Mouse (Mus musculus): ENCODE measurements around the gene Cysrt1.

Cysrt1 gene

GRCm38 (mm10) chr2:25210686-25211085 is 31.6 kb downstream of the Cysrt1 start:
- no peak for DNase-seq (ENCODE audit: low read depth)

DNA sequence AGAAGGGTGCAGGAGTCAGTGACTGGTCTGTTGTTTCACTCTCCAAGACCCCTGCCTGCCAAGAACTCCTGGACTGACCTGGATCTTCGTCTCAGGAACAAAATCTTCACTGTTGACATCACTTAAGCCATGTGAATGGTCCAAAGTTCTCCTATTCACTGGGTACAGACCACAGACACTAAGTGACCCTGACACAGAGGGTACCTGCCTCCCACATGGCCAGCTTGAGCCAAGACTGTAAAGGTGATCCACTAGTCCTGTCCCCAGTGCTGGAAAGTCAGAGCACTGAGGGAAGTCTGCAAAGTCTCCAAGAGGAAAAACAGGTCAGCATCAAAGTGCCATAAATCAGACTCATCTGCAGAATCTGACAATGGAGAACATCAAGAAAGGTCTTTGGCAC is 34.7 kb downstream of the Cysrt1 start:
- no peak for DNase-seq (ENCODE audit: low read depth)

- no peak for DNase-seq (ENCODE audit: low read depth)
Measured at GRCm38 (mm10) chr2:25203631-25204214, 38.5 kb downstream of the Cysrt1 start.

- DNase-seq (ENCODE audit: low read depth): no peak
Measured at GRCm38 (mm10) chr2:25200631-25201030, 41.6 kb downstream of the Cysrt1 start.

DNA sequence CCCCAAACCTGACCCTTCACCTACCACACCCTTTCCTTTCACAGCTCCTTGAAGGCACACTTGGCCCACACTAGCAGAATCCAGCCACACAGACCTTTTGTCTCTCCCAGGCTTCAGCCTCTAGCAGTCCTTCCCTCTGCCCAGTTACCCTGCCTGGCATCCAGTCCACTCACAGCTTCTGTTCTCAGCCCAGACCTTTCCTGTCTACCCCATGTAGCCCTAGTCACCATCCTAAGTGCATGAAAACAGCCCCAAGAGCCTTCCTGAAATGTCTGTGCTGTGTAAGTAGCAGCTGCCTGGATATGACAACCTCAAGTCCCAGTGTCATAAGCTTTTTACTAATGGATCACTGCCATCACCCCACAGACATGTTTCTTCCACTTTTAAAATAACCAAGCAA is 44.3 kb downstream of the Cysrt1 start:
- no peak for DNase-seq (ENCODE audit: low read depth)

GRCm38 (mm10) chr2:25197191-25197590 is 45.1 kb downstream of the Cysrt1 start:
- no peak for DNase-seq (ENCODE audit: low read depth)

DNA sequence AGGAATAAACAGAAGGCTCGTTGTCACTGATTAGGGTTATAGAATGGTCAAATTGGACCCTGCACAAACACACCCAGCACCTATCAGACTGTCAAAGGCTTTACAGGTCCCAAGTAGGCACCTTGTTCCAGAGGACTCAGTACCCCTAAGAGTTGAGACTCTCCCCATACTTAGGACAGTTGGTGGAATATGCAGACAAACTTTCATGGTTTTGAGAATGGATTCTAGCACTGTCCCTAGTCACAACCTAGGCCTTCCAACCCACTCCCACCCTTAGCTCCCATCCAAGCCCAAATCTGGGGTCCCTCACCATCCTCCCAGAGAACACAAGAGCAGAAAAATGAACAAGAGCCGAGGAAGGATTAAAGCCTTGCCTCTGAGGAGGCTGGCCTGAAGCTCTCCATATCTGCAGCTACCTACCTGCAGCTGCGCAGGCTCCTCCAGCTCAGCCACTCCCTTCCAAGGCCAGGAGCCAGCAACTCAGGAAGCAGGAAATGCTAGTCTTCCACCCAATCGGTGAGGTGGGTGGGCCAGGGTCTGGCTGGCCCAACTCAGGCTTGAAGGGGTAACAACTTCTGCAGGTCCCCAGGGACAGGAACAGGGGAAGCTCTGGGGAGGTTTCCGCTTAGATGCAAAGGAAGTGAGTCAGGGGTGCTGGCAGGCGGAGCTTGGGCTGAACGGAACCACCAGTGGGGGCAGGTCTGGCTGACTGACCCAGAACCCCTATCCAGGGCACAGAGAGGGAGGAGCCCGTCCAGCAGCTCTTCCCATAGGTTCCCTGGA is 45.9 kb downstream of the Cysrt1 start, which contains the start of gene Tor4a:
Gene Tor4a (minus strand): TSS at position 715 of the 783 bp plus-strand sequence.
- no peak for DNase-seq (ENCODE audit: low read depth)

GRCm38 (mm10) chr2:25195211-25196156 is 46.8 kb downstream of the Cysrt1 start:
- peak; percentile 67 for DNase-seq (ENCODE audit: low read depth)

GRCm38 (mm10) chr2:25194486-25195171 is 47.6 kb downstream of the Cysrt1 start:
- DNase-seq (ENCODE audit: low read depth): no peak

- DNase-seq (ENCODE audit: low read depth): no peak
Measured at GRCm38 (mm10) chr2:25194006-25194405, 48.2 kb downstream of the Cysrt1 start.

- peak; percentile 83 for DNase-seq (ENCODE audit: low read depth)
Measured at GRCm38 (mm10) chr2:25193330-25193770, 48.9 kb downstream of the Cysrt1 start.
